Mouse (Mus musculus) gonadal fat pad, adult 2 months (tissue): ENCODE results near the gene Sry. TPM values are rescaled to one million over a fixed set of nuclear protein-coding genes. Genes with fewer than 3 reads are reported as not detected.

Experiments
- DNase-seq: peaks from one replicate; pipeline ENCODE4 v3.0.0-alpha.2; 2012; ENCODE audit warnings: low read depth
- polyA plus RNA-seq: library from polyadenylated mRNA; depleted of rRNA; stranded (reverse); fragments of >200 nt; gene quantifications from 2 replicates; pipeline ENCODE4 v1.2.3, GENCODE M21; 2012; rRNA removed

Sry gene
- not detected in 2 replicates for polyA plus RNA-seq

- no peak for DNase-seq
These were observed at the start of gene Sry for GRCm38 (mm10) chrY:2663558-2663957. TSS of gene Sry (minus strand) at chrY:2663658.

Other genes starting within 250 kb of the Sry start
- gene H2al2c, start 64.6 kb downstream of the Sry start, polyA plus RNA-seq = not detected in 2 replicates
- gene H2al2b, start 57.0 kb upstream of the Sry start, polyA plus RNA-seq = not detected in 2 replicates
- not detected in 2 replicates for gene Gm4064, start 132.5 kb upstream of the Sry start, polyA plus RNA-seq
- gene Rbmy, start 167.0 kb upstream of the Sry start, polyA plus RNA-seq = not detected in 2 replicates
- gene Gm10256, start 167.0 kb upstream of the Sry start, polyA plus RNA-seq = not detected in 2 replicates
- 0.08 TPM in 1 of 2 replicates, not detected in the other for gene Gm10352, start 237.3 kb upstream of the Sry start, polyA plus RNA-seq